Mouse (Mus musculus) midbrain, embryonic 10.5 days (tissue): ENCODE measurements around the gene Tfap2e. TPM values are rescaled to one million over a fixed set of nuclear protein-coding genes. Genes with fewer than 3 reads are reported as not detected.

Experiments used
- DNase-seq: peaks from one replicate; pipeline ENCODE4 v3.0.0-alpha.2; 2017; ENCODE audit warnings: low spot score
- H3K27ac ChIP-seq: fragments of 300-500 bp; sonication (generic); replicated peaks from 2 replicates; pipeline ENCODE4 v1.5.1; 2016; ENCODE audit warnings: mild to moderate bottlenecking
- H3K27me3 ChIP-seq: fragments of 300-500 bp; sonication (generic); 2 replicates; pipeline ENCODE4 v1.6.1; 2016; ENCODE audit warnings: low read depth, mild to moderate bottlenecking; ENCODE audit not compliant: poor library complexity, severe bottlenecking
- H3K36me3 ChIP-seq: fragments of 300-500 bp; sonication (generic); 2 replicates; pipeline ENCODE4 v1.6.1; 2016; ENCODE audit warnings: mild to moderate bottlenecking, moderate library complexity
- H3K4me1 ChIP-seq: fragments of 300-500 bp; sonication (generic); 2 replicates; pipeline ENCODE4 v1.6.1; 2016
- H3K4me3 ChIP-seq: fragments of 300-500 bp; sonication (generic); 2 replicates; pipeline ENCODE4 v1.5.1; 2016; ENCODE audit warnings: mild to moderate bottlenecking, moderate library complexity
- H3K9me3 ChIP-seq: fragments of 300-500 bp; sonication (generic); replicated peaks from 2 replicates; pipeline ENCODE4 v1.6.1; 2016; ENCODE audit warnings: mild to moderate bottlenecking
- WGBS: fragments of 180-500 bp; shearing (Covaris S2); methylation state at CpG from one replicate; pipeline ENCODE4 v1.1.7; 2016; 5-methylcytosine and 5-hydroxymethylcytosine counted together
- polyA plus RNA-seq: library from polyadenylated mRNA; unstranded; fragments of >200 nt; fragmentation: Nextera tagmentation; extraction: Ambion mirVana; gene quantifications from 2 replicates; pipeline ENCODE4 v1.2.1, GENCODE M21; 2016

Tfap2e gene
- polyA plus RNA-seq, 1 experiment from 2014 or later: 0.25 TPM

- H3K9me3 ChIP-seq: no peaks in the 10 kb centered on the region
- WGBS: 1% methylated on average over 16 of the region's 16 CpGs
- no peak overlapping the region for H3K27ac ChIP-seq
- H3K36me3 ChIP-seq: no peaks in the 10 kb centered on the region
- H3K4me1 ChIP-seq: peaks cover 30% of the 10 kb centered on the region
- peak overlapping the region; percentile 45; the same call in 1 of the 2 replicates for H3K4me3 ChIP-seq
- peak; percentile 46 for DNase-seq
- H3K27me3 ChIP-seq: peaks cover 100% of the 10 kb centered on the region
Observed at GRCm38 (mm10) chr4:126734001-126734603, 1.9 kb downstream of the Tfap2e start.

- DNase-seq: peak; percentile 37
Observed at GRCm38 (mm10) chr4:126732531-126733380, 3.3 kb downstream of the Tfap2e start.

GRCm38 (mm10) chr4:126732111-126732510 is 3.9 kb downstream of the Tfap2e start:
- DNase-seq: no peak
- Histone ChIP-seq H3K36me3 (no peaks in the 10 kb centered on the region), H3K4me3 (peak overlapping the region; percentile 32)

More at GRCm38 (mm10) chr4:126732531-126733380, 3.3 kb downstream of the Tfap2e start:
- 4% methylated on average over 26 of the region's 26 CpGs for WGBS
- peaks cover 93% of the 10 kb centered on the region for H3K27me3 ChIP-seq
- no peak overlapping the region for H3K27ac ChIP-seq
- H3K4me1 ChIP-seq: peaks cover 30% of the 10 kb centered on the region
- no peaks in the 10 kb centered on the region for H3K9me3 ChIP-seq
- H3K36me3 ChIP-seq: no peaks in the 10 kb centered on the region
- peak overlapping the region; percentile 32 for H3K4me3 ChIP-seq

GRCm38 (mm10) chr4:126707439-126707826 is 28.6 kb downstream of the Tfap2e start:
- Histone ChIP-seq H3K36me3 (peaks cover 86% of the 10 kb centered on the region), H3K4me1 (peaks cover 38% of the 10 kb centered on the region), H3K27ac (peak overlapping the region; percentile 43; the same call in 1 of the 2 replicates), H3K9me3 (no peaks in the 10 kb centered on the region), H3K27me3 (no peaks in the 10 kb centered on the region), H3K4me3 (0 out of 2 replicates have a peak overlapping the region, but pooled peaks have one; percentile 0)
- 60% methylated on average over 5 of the region's 5 CpGs for WGBS
- no peak for DNase-seq

More at GRCm38 (mm10) chr4:126732111-126732510, 3.9 kb downstream of the Tfap2e start:
- H3K4me1 ChIP-seq: peaks cover 30% of the 10 kb centered on the region
- H3K27ac ChIP-seq: no peak overlapping the region
- 2% methylated on average over 18 of the region's 18 CpGs for WGBS
- H3K27me3 ChIP-seq: peaks cover 87% of the 10 kb centered on the region
- H3K9me3 ChIP-seq: no peaks in the 10 kb centered on the region

- peak overlapping the region; percentile 43; the same call in 1 of the 2 replicates for H3K27ac ChIP-seq
- H3K9me3 ChIP-seq: no peaks in the 10 kb centered on the region
- peaks cover 87% of the 10 kb centered on the region for H3K36me3 ChIP-seq
- peak; percentile 79 for DNase-seq
- no peaks in the 10 kb centered on the region for H3K27me3 ChIP-seq
- H3K4me3 ChIP-seq: no peak overlapping the region
- H3K4me1 ChIP-seq: peaks cover 38% of the 10 kb centered on the region
- 53% methylated on average over 12 of the region's 12 CpGs for WGBS
Observed at GRCm38 (mm10) chr4:126706630-126707438, 29.2 kb downstream of the Tfap2e start.

- 91% methylated on average over 4 of the region's 4 CpGs for whole genome bisulfite sequencing
- no peak for DNase-seq
- Histone ChIP-seq H3K9me3 (no peaks in the 10 kb centered on the region), H3K4me1 (peaks cover 8% of the 10 kb centered on the region), H3K36me3 (peaks cover 61% of the 10 kb centered on the region), H3K27me3 (no peaks in the 10 kb centered on the region), H3K4me3 (no peak overlapping the region), H3K27ac (no peak overlapping the region)
Observed at GRCm38 (mm10) chr4:126696908-126697307, 39.1 kb downstream of the Tfap2e start.

GRCm38 (mm10) chr4:126693021-126693420 is 43.0 kb downstream of the Tfap2e start:
- no peak overlapping the region for H3K4me3 ChIP-seq
- H3K4me1 ChIP-seq: no peaks in the 10 kb centered on the region
- H3K27me3 ChIP-seq: no peaks in the 10 kb centered on the region
- no peak overlapping the region for H3K27ac ChIP-seq
- DNase-seq: no peak
- H3K36me3 ChIP-seq: peaks cover 63% of the 10 kb centered on the region
- WGBS: 93% methylated on average over 5 of the region's 5 CpGs
- H3K9me3 ChIP-seq: no peaks in the 10 kb centered on the region

GRCm38 (mm10) chr4:126689457-126689856 is 46.6 kb downstream of the Tfap2e start:
- DNase-seq: no peak
- H3K27ac ChIP-seq: no peak overlapping the region
- no peaks in the 10 kb centered on the region for H3K4me1 ChIP-seq
- no peak overlapping the region for H3K4me3 ChIP-seq
- H3K9me3 ChIP-seq: no peaks in the 10 kb centered on the region
- WGBS: 91% methylated on average over 2 of the region's 2 CpGs
- no peaks in the 10 kb centered on the region for H3K27me3 ChIP-seq
- H3K36me3 ChIP-seq: peaks cover 77% of the 10 kb centered on the region

GRCm38 (mm10) chr4:126683084-126683483 is 53.0 kb downstream of the Tfap2e start:
- H3K4me1 ChIP-seq: peaks cover 18% of the 10 kb centered on the region
- DNase-seq: no peak
- H3K27me3 ChIP-seq: no peaks in the 10 kb centered on the region
- no peak overlapping the region for H3K27ac ChIP-seq
- peaks cover 42% of the 10 kb centered on the region for H3K36me3 ChIP-seq
- H3K9me3 ChIP-seq: no peaks in the 10 kb centered on the region
- 65% methylated on average over 3 of the region's 3 CpGs for WGBS
- no peak overlapping the region for H3K4me3 ChIP-seq

- Histone ChIP-seq H3K27ac (no peak overlapping the region), H3K36me3 (peaks cover 34% of the 10 kb centered on the region), H3K4me3 (no peak overlapping the region), H3K9me3 (no peaks in the 10 kb centered on the region), H3K4me1 (peaks cover 19% of the 10 kb centered on the region), H3K27me3 (no peaks in the 10 kb centered on the region)
- 92% methylated on average over 5 of the region's 5 CpGs for WGBS
- DNase-seq: no peak
Observed at GRCm38 (mm10) chr4:126682298-126682697, 53.7 kb downstream of the Tfap2e start.

GRCm38 (mm10) chr4:126677054-126678003 is 58.7 kb downstream of the Tfap2e start, which contains the start of gene Psmb2:
TSS of gene Psmb2 (plus strand) at chr4:126677630.
- Histone ChIP-seq H3K27me3 (no peaks in the 10 kb centered on the region), H3K4me1 (peaks cover 14% of the 10 kb centered on the region), H3K36me3 (no peaks in the 10 kb centered on the region; the same call in 1 of the 2 replicates), H3K4me3 (peak within 1 kb of the TSS; percentile 83), H3K9me3 (no peaks in the 10 kb centered on the region), H3K27ac (peak within 1 kb of the TSS; percentile 88)
- WGBS: 3% methylated on average over 48 of the region's 48 CpGs
- peak; percentile 99 for DNase-seq
